Mouse (Mus musculus) bone marrow macrophage, adult 2 months (primary cell): Measurements from ENCODE around the gene Tbc1d2b.

Source experiments
- CTCF ChIP-seq: IDR thresholded peaks from 2 replicates; pipeline ENCODE4 v1.5.1; 2012; ENCODE audit warnings: low read depth, mild to moderate bottlenecking, low read length, moderate library complexity
- POLR2A ChIP-seq: IDR thresholded peaks from 2 replicates; pipeline ENCODE4 v1.6.1; 2012; ENCODE audit warnings: mild to moderate bottlenecking, low read depth, low read length, borderline replicate concordance

DNA sequence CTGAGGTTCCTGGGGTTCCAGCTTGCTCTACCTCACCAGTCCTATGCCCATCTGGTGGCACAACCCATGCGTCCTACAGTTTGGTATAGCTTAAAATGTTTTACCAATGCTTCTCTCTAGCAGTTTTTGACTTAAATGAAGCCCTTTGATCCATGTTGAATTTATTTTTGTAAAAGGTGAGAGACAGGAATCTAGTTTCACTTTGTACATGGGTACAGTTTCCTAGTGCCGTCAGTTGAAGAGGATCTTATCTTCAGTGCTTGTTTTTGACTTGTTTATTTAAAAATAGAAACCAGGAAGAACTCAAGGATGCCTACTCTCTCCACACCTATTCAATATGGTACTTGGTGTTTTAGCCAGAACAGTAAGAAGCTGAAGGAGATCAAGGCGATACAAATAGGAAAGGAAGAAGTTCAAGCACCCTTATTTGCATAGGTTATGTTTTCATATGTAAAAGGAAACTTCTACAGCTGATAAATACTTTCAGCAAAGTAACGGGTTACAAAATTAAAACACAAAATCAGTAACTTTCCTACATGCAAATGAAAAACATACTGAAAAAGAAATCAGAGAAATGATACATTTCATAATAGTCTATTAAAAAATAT lies 30.6 kb upstream of the Tbc1d2b start:
- no peak for TF ChIP-seq POLR2A
- no peak for TF ChIP-seq CTCF
